Mouse (Mus musculus) forebrain, embryonic 12.5 days (tissue): ENCODE measurements around the gene Camk2g. TPM values are rescaled to one million over a fixed set of nuclear protein-coding genes. Genes with fewer than 3 reads are reported as not detected.

Source experiments
- ATAC-seq: fragments of 200-750 bp; cut with Nextera tagmentation; 2 replicates; pipeline ENCODE4 v1.8.0; 2017; ENCODE audit warnings: moderate TSS enrichment; ENCODE audit not compliant: low FRiP score
- H3K27ac ChIP-seq: fragments of 300-500 bp; sonication (generic); 2 replicates; pipeline ENCODE4 v1.5.1; 2016; ENCODE audit warnings: mild to moderate bottlenecking
- H3K27me3 ChIP-seq: fragments of 300-500 bp; sonication (generic); 2 replicates; pipeline ENCODE4 v1.6.1; 2016; ENCODE audit warnings: mild to moderate bottlenecking
- H3K36me3 ChIP-seq: fragments of 300-500 bp; sonication (generic); replicated peaks from 2 replicates; pipeline ENCODE4 v1.6.1; 2016; ENCODE audit warnings: mild to moderate bottlenecking
- H3K4me1 ChIP-seq: fragments of 300-500 bp; sonication (generic); 2 replicates; pipeline ENCODE4 v1.6.1; 2016
- H3K4me2 ChIP-seq: fragments of 300-500 bp; sonication (generic); 2 replicates; pipeline ENCODE4 v1.6.1; 2016; ENCODE audit warnings: mild to moderate bottlenecking, moderate library complexity
- H3K4me3 ChIP-seq: fragments of 300-500 bp; sonication (generic); replicated peaks from 2 replicates; pipeline ENCODE4 v1.5.1; 2016; ENCODE audit warnings: mild to moderate bottlenecking
- H3K9ac ChIP-seq: fragments of 300-500 bp; sonication (generic); 2 replicates; pipeline ENCODE4 v1.6.1; 2016; ENCODE audit warnings: mild to moderate bottlenecking
- H3K9me3 ChIP-seq: fragments of 300-500 bp; sonication (generic); 2 replicates; pipeline ENCODE4 v1.6.1; 2016
- WGBS: fragments of 180-500 bp; shearing (Covaris S2); methylation state at CpG from one replicate; pipeline ENCODE4 v1.1.7; 2016; 5-methylcytosine and 5-hydroxymethylcytosine counted together
- polyA plus RNA-seq: library from polyadenylated mRNA; unstranded; fragments of >200 nt; fragmentation: Nextera tagmentation; extraction: Ambion mirVana; gene quantifications from 2 replicates; pipeline ENCODE4 v1.2.1, GENCODE M21; 2016

Camk2g gene
- polyA plus RNA-seq, 1 experiment from 2014 or later: 60.4 TPM

- no peak for ATAC-seq
- Histone ChIP-seq H3K4me1 (no peaks in the 10 kb centered on the region), H3K36me3 (peaks cover 45% of the 10 kb centered on the region), H3K9me3 (no peaks in the 10 kb centered on the region), H3K27ac (no peak overlapping the region), H3K27me3 (no peaks in the 10 kb centered on the region), H3K9ac (no peak overlapping the region), H3K4me3 (no peak overlapping the region), H3K4me2 (no peak overlapping the region)
- WGBS: 87% methylated on average over 4 of the region's 4 CpGs
Measured at GRCm38 (mm10) chr14:20749494-20750051, 44.3 kb downstream of the Camk2g start.

- H3K9ac ChIP-seq: no peak overlapping the region
- H3K4me1 ChIP-seq: no peaks in the 10 kb centered on the region
- no peak overlapping the region for H3K4me3 ChIP-seq
- ATAC-seq: no peak
- no peaks in the 10 kb centered on the region for H3K27me3 ChIP-seq
- no peak overlapping the region for H3K4me2 ChIP-seq
- WGBS: 85% methylated on average over 4 of the region's 4 CpGs
- H3K27ac ChIP-seq: no peak overlapping the region
- H3K36me3 ChIP-seq: peaks cover 49% of the 10 kb centered on the region
- no peaks in the 10 kb centered on the region for H3K9me3 ChIP-seq
Measured at GRCm38 (mm10) chr14:20748388-20748787, 45.5 kb downstream of the Camk2g start.

- Histone ChIP-seq H3K9me3 (no peaks in the 10 kb centered on the region), H3K27me3 (no peaks in the 10 kb centered on the region), H3K9ac (no peak overlapping the region), H3K36me3 (peaks cover 52% of the 10 kb centered on the region), H3K4me2 (no peak overlapping the region), H3K4me3 (no peak overlapping the region), H3K27ac (no peak overlapping the region), H3K4me1 (no peaks in the 10 kb centered on the region)
- WGBS: 88% methylated on average over 3 of the region's 3 CpGs
- no peak for ATAC-seq
Measured at GRCm38 (mm10) chr14:20746935-20747334, 47.0 kb downstream of the Camk2g start.

- peaks cover 79% of the 10 kb centered on the region for H3K36me3 ChIP-seq
- no peak overlapping the region for H3K4me2 ChIP-seq
- no peaks in the 10 kb centered on the region; the same call in 1 of the 2 replicates for H3K4me1 ChIP-seq
- no peak overlapping the region for H3K27ac ChIP-seq
- H3K9ac ChIP-seq: no peak overlapping the region
- no peak overlapping the region for H3K4me3 ChIP-seq
- H3K27me3 ChIP-seq: no peaks in the 10 kb centered on the region
- no peaks in the 10 kb centered on the region for H3K9me3 ChIP-seq
- ATAC-seq: no peak
- WGBS: 82% methylated on average over 3 of the region's 3 CpGs
Measured at GRCm38 (mm10) chr14:20743614-20744013, 50.3 kb downstream of the Camk2g start.

- Histone ChIP-seq H3K27me3 (no peaks in the 10 kb centered on the region), H3K9me3 (no peaks in the 10 kb centered on the region), H3K4me2 (no peak overlapping the region), H3K27ac (no peak overlapping the region), H3K4me3 (no peak overlapping the region), H3K4me1 (no peaks in the 10 kb centered on the region; the same call in 1 of the 2 replicates), H3K36me3 (peaks cover 71% of the 10 kb centered on the region), H3K9ac (no peak overlapping the region)
- WGBS: 95% methylated on average over 9 of the region's 9 CpGs
- ATAC-seq: no peak
Measured at GRCm38 (mm10) chr14:20741301-20741700, 52.6 kb downstream of the Camk2g start.

DNA sequence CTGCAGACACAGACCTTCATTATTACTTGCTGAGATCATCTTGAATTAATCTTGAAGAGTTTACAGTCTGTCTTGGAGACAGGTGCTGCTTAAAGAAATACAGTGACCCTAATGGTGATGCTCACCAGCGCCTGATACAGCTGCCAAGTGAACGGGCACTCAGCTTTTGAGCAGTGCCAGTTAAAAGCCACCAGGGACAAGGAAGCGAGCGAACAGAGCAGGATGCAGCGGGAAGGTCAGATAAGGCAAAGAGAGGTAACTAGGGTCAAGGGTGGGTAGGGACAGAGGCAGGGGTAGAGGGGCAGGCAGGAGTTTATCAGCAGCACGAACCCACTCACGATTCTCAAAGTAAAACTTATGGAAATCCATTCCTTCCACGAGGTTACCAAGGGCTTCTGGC, 55.4 kb downstream of the Camk2g start:
- Histone ChIP-seq H3K4me2 (no peak overlapping the region), H3K9ac (no peak overlapping the region), H3K36me3 (peaks cover 55% of the 10 kb centered on the region), H3K9me3 (no peaks in the 10 kb centered on the region), H3K27ac (no peak overlapping the region), H3K4me3 (no peak overlapping the region), H3K27me3 (no peaks in the 10 kb centered on the region), H3K4me1 (peaks cover 5% of the 10 kb centered on the region)
- no peak for ATAC-seq
- 91% methylated on average over 8 of the region's 8 CpGs for WGBS

DNA sequence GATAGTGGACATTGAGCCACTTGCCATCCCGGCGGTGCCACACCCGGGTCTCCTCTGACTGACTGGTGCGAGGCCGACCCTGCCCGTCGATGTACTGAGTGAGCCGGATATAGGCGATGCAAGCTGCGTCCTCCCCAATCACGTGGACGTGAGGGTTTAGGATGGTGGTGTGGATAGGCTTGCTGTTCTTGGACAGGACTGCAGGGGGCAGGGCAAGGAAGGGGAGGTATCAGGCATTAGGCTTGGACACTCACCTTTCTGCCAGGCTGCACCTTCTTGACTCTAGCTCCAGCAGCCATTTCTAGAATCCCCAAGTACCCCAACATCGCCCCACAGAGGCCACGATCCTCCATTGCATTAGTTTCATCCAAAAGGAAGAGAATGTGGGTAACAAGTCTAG, 56.6 kb downstream of the Camk2g start:
- Histone ChIP-seq H3K36me3 (peaks cover 47% of the 10 kb centered on the region), H3K27me3 (no peaks in the 10 kb centered on the region), H3K27ac (no peak overlapping the region), H3K4me2 (no peak overlapping the region), H3K9ac (no peak overlapping the region), H3K4me1 (peaks cover 11% of the 10 kb centered on the region), H3K4me3 (no peak overlapping the region), H3K9me3 (no peaks in the 10 kb centered on the region)
- 41% methylated on average over 14 of the region's 14 CpGs for WGBS
- no peak for ATAC-seq

GRCm38 (mm10) chr14:20735892-20736390, 57.9 kb downstream of the Camk2g start:
- Histone ChIP-seq H3K4me3 (no peak overlapping the region), H3K27ac (no peak overlapping the region), H3K27me3 (no peaks in the 10 kb centered on the region), H3K9me3 (no peaks in the 10 kb centered on the region), H3K36me3 (peaks cover 40% of the 10 kb centered on the region), H3K9ac (no peak overlapping the region), H3K4me2 (no peak overlapping the region), H3K4me1 (peaks cover 11% of the 10 kb centered on the region)
- WGBS: 90% methylated on average over 13 of the region's 13 CpGs
- no peak for ATAC-seq

DNA sequence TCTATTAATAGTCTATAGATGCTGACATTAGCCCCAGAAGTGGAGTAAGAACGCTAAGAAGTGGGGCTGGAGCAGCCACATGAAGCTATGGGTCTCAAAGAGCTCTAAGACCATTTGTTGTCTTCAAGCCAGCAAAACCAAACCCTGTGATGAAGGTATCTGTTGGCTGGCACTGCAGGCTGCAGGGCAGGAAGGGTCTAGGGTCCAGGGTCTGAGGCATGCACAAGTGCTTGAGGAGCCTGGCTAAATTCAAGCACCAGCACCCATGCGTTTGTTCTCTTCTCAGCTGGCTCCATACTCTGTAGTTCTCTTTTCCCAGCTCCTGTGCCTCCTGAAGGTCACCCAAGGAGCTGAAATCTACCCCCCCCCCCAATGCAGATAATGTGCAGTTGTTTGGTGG, 58.8 kb downstream of the Camk2g start:
- WGBS: 82% methylated on average over 2 of the region's 2 CpGs
- Histone ChIP-seq H3K4me2 (no peak overlapping the region), H3K9me3 (no peaks in the 10 kb centered on the region), H3K9ac (no peak overlapping the region), H3K4me1 (peaks cover 11% of the 10 kb centered on the region), H3K27ac (peak overlapping the region; percentile 46; the same call in 1 of the 2 replicates), H3K4me3 (no peak overlapping the region), H3K27me3 (no peaks in the 10 kb centered on the region), H3K36me3 (peaks cover 41% of the 10 kb centered on the region)
- ATAC-seq: no peak

- WGBS: under 1% methylated on average over 52 of the region's 81 CpGs
- Histone ChIP-seq H3K4me1 (peaks cover 11% of the 10 kb centered on the region), H3K27me3 (no peaks in the 10 kb centered on the region), H3K27ac (peak within 1 kb of the TSS; percentile 80), H3K9ac (peak within 1 kb of the TSS; percentile 93), H3K4me2 (peak within 1 kb of the TSS; percentile 79), H3K36me3 (peaks cover 43% of the 10 kb centered on the region), H3K4me3 (peak within 1 kb of the TSS; percentile 77), H3K9me3 (no peaks in the 10 kb centered on the region)
- peak; percentile 99 for ATAC-seq
Measured at GRCm38 (mm10) chr14:20733952-20734774, 59.7 kb downstream of the Camk2g start, which contains the start of gene Ndst2. Gene Ndst2, minus strand, starts transcription at chr14:20734562.

GRCm38 (mm10) chr14:20733041-20733951, 60.6 kb downstream of the Camk2g start:
- Histone ChIP-seq H3K9ac (peak overlapping the region; percentile 93), H3K36me3 (peaks cover 43% of the 10 kb centered on the region), H3K4me1 (peaks cover 11% of the 10 kb centered on the region), H3K4me2 (peak overlapping the region; percentile 79), H3K27me3 (no peaks in the 10 kb centered on the region), H3K4me3 (peak overlapping the region; percentile 77), H3K27ac (peak overlapping the region; percentile 80; the same call in 1 of the 2 replicates), H3K9me3 (no peaks in the 10 kb centered on the region)
- ATAC-seq: no peak
- 54% methylated on average over 12 of the region's 12 CpGs for WGBS
